Mouse (Mus musculus) forebrain, postnatal 0 days (tissue): ENCODE results near the gene Rest. TPM values are rescaled to one million over a fixed set of nuclear protein-coding genes. Genes with fewer than 3 reads are reported as not detected.

ENCODE experiments used
- ATAC-seq: fragments of 200-750 bp; cut with Nextera tagmentation; 2 replicates; pipeline ENCODE4 v1.8.0; 2017; ENCODE audit warnings: mild to moderate bottlenecking, moderate library complexity
- DNase-seq: peaks from one replicate; pipeline ENCODE4 v3.0.0-alpha.2; 2015
- H3K27ac ChIP-seq: fragments of 300-500 bp; sonication (generic); 2 replicates; pipeline ENCODE4 v1.5.1; 2014; ENCODE audit warnings: low read depth, mild to moderate bottlenecking, antibody characterized with exemption, low read length, moderate library complexity, mixed read lengths
- H3K27me3 ChIP-seq: fragments of 300-500 bp; sonication (generic); 2 replicates; pipeline ENCODE4 v1.6.1; 2014; ENCODE audit warnings: mild to moderate bottlenecking, low read length, mixed read lengths; ENCODE audit not compliant: insufficient read depth
- H3K36me3 ChIP-seq: fragments of 300-500 bp; sonication (generic); 2 replicates; pipeline ENCODE4 v1.6.1; 2014; ENCODE audit warnings: mild to moderate bottlenecking, moderate library complexity; ENCODE audit not compliant: insufficient read depth
- H3K4me1 ChIP-seq: fragments of 300-500 bp; sonication (generic); 2 replicates; pipeline ENCODE4 v1.6.1; 2014; ENCODE audit warnings: antibody characterized with exemption; ENCODE audit not compliant: insufficient read depth
- H3K4me2 ChIP-seq: fragments of 300-500 bp; sonication (generic); 2 replicates; pipeline ENCODE4 v1.6.1; 2014; ENCODE audit warnings: low read depth, mild to moderate bottlenecking, moderate library complexity
- H3K4me3 ChIP-seq: fragments of 300-500 bp; sonication (generic); 2 replicates; pipeline ENCODE4 v1.5.1; 2014; ENCODE audit warnings: low read depth, low read length, mixed read lengths
- H3K9ac ChIP-seq: fragments of 300-500 bp; sonication (generic); 2 replicates; pipeline ENCODE4 v1.6.1; 2014; ENCODE audit warnings: mild to moderate bottlenecking
- H3K9me3 ChIP-seq: fragments of 300-500 bp; sonication (generic); 2 replicates; pipeline ENCODE4 v1.6.1; 2016; ENCODE audit warnings: low read length
- CTCF ChIP-seq: sonication (generic); IDR thresholded peaks from 2 replicates; pipeline ENCODE4 v1.5.1; 2016; ENCODE audit warnings: antibody characterized with exemption, control low read depth, low read depth
- WGBS: fragments of 180-500 bp; shearing (Covaris S2); extraction: QIAGEN DNeasy Blood & Tissue Kit; methylation state at CpG from one replicate; pipeline ENCODE4 v1.1.7; 2014; 5-methylcytosine and 5-hydroxymethylcytosine counted together
- microRNA-seq, 2 experiments: library from miRNA; unstranded; fragments of <30 nt; microRNA quantifications; one replicate each; pipeline ENCODE4; 2016
- polyA plus RNA-seq: library from polyadenylated mRNA; unstranded; fragments of >200 nt; fragmentation: Nextera tagmentation; extraction: Ambion mirVana; gene quantifications from 2 replicates; pipeline ENCODE4 v1.2.1, GENCODE M21; 2015
- total RNA-seq: library from RNA; depleted of rRNA; stranded (reverse); fragments of >200 nt; gene quantifications from 2 replicates; pipeline ENCODE4 v1.2.3, GENCODE M21; 2014; rRNA removed

Rest gene
- total and polyA plus RNA-seq, 2 experiments from 2014 or later = 3.1 to 8.3 TPM

GRCm38 (mm10) chr5:77330154-77330553 lies 64.9 kb downstream of the Rest start:
- DNase-seq (no peak), ATAC-seq (no peak)
- TF ChIP-seq CTCF = no peak
- Histone ChIP-seq H3K9me3 (no peaks in the 10 kb centered on the region), H3K4me2 (no peak overlapping the region), H3K27ac (no peak overlapping the region), H3K36me3 (peaks cover 65% of the 10 kb centered on the region), H3K9ac (no peak overlapping the region), H3K27me3 (no peaks in the 10 kb centered on the region), H3K4me3 (no peak overlapping the region), H3K4me1 (no peaks in the 10 kb centered on the region)
- WGBS = 76% methylated on average over 5 of the region's 5 CpGs

Small RNA genes within 50 kb of the gene (microRNA-seq; reads per million reads assigned to microRNA genes)
- 0 to 0.12 reads per million in 2 experiments for gene Mir5098

Other genes starting within 250 kb of the Rest start
- 0.77 and 0.86 TPM in 2 replicates for gene Thegl, start 249.5 kb upstream of the Rest start, total RNA-seq
- 1.5 and 1.6 TPM in 2 replicates for gene Thegl, start 249.5 kb upstream of the Rest start, polyA plus RNA-seq
- gene Hopx, start 150.4 kb upstream of the Rest start, total RNA-seq = 26.1 and 28.1 TPM in 2 replicates
- gene Hopx, start 150.4 kb upstream of the Rest start, polyA plus RNA-seq = 2.7 and 2.8 TPM in 2 replicates
- not detected in 2 replicates for gene Spink2, start 54.0 kb upstream of the Rest start, total RNA-seq
- 0.88 and 2.0 TPM in 2 replicates for gene Spink2, start 54.0 kb upstream of the Rest start, polyA plus RNA-seq
- 16.2 and 18.6 TPM in 2 replicates for gene Noa1, start 44.6 kb downstream of the Rest start, total RNA-seq
- 32.5 and 36.6 TPM in 2 replicates for gene Noa1, start 44.6 kb downstream of the Rest start, polyA plus RNA-seq
- gene Polr2b, start 44.7 kb downstream of the Rest start, total RNA-seq = 76.2 and 97.5 TPM in 2 replicates
- gene Polr2b, start 44.7 kb downstream of the Rest start, polyA plus RNA-seq = 50.7 and 53.2 TPM in 2 replicates
- 39.8 and 44.3 TPM in 2 replicates for gene Igfbp7, start 142.6 kb downstream of the Rest start, total RNA-seq
- gene Igfbp7, start 142.6 kb downstream of the Rest start, polyA plus RNA-seq = 88.3 and 97.2 TPM in 2 replicates